Mouse (Mus musculus): Measurements from ENCODE around the gene Kcnk5. TPM values are rescaled to one million over a fixed set of nuclear protein-coding genes. Genes with fewer than 3 reads are reported as not detected.

Kcnk5 gene
- polyA plus RNA-seq, 1 experiment = 7.2 TPM

DNA sequence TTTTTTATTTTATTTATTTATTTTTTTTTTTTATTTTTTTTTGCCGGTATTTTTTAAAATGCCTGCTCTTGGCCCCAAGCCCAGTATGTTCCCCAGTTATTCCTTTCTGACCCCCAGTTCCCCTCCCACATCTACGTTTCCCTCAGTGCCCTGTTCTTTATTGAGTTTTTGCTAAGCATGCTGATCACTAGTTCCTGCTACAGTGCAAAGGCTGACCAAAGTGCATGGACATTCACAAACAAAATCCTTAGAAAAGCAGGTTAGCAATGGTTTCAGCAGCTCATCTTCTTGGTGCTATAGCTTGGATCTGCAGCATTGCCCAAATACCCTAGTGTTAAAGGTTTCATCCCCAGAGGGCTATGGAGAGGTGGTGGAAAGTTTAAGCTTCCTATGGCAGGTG, 45.4 kb upstream of the Kcnk5 start:
- TF ChIP-seq POLR2AphosphoS2 (IDR thresholded peaks at IDR 0.05; ENCODE audit: insufficient read length, low read depth) = no peak
- H3K36me3 ChIP-seq (ENCODE audit: control insufficient read depth, insufficient read depth) = no peaks in the 10 kb centered on the region
- H3K4me2 ChIP-seq (ENCODE audit: low read depth) = no peak overlapping the region
- no peak overlapping the region for H3ac ChIP-seq (ENCODE audit: control insufficient read depth, insufficient read length)
- no peaks in the 10 kb centered on the region for H3K27me3 ChIP-seq (ENCODE audit: control insufficient read depth, insufficient read depth, insufficient read length)
- no peaks in the 10 kb centered on the region for H3K79me2 ChIP-seq (ENCODE audit: control insufficient read depth, insufficient read depth)
- H3K4me3 ChIP-seq = no peak overlapping the region

DNA sequence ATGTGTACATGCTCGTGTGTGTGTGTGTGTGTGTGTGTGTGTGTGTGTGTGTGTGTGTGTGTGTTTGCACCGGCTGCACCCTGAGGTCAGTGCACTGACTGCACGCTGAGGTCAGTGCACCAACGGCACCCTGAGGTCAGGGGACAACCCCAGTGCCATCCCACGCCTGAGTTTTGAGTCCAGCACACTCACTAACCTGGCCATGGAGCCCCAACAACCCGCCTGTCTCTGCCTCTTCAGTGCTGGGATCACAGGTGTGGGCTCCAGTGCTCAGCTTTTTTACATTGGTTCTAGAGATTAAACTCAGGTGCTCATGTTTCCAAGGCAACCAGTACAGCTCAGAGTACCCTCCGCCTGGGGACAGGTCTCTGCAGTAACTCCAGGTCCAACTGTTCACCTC, 44.9 kb upstream of the Kcnk5 start:
- no peaks in the 10 kb centered on the region for H3K79me2 ChIP-seq (ENCODE audit: control insufficient read depth, insufficient read depth)
- H3K4me2 ChIP-seq (ENCODE audit: low read depth) = no peak overlapping the region
- H3K27me3 ChIP-seq (ENCODE audit: control insufficient read depth, insufficient read depth, insufficient read length) = no peaks in the 10 kb centered on the region
- H3ac ChIP-seq (ENCODE audit: control insufficient read depth, insufficient read length) = no peak overlapping the region
- TF ChIP-seq E2F4 (IDR thresholded peaks at IDR 0.05; ENCODE audit: insufficient read depth) (no peak), TCF3 (IDR thresholded peaks at IDR 0.05; ENCODE audit: insufficient read length, low read depth) (no peak), CEBPB (IDR thresholded peaks at IDR 0.05; ENCODE audit: insufficient read depth, poor library complexity, severe bottlenecking) (no peak), TCF12 (IDR thresholded peaks at IDR 0.05; ENCODE audit: insufficient read depth, poor library complexity, severe bottlenecking) (no peak), MAX (IDR thresholded peaks at IDR 0.05; ENCODE audit: low read depth) (no peak), REST (IDR thresholded peaks at IDR 0.05; ENCODE audit: insufficient read depth, insufficient read length) (no peak), MYOD1 (IDR thresholded peaks at IDR 0.05; ENCODE audit: control insufficient read depth in 1 of 3, insufficient read length in 2 of 3, low read depth in 2 of 3) (no peak)
- no peaks in the 10 kb centered on the region for H3K36me3 ChIP-seq (ENCODE audit: control insufficient read depth, insufficient read depth)
- H3K4me3 ChIP-seq = no peak overlapping the region

DNA sequence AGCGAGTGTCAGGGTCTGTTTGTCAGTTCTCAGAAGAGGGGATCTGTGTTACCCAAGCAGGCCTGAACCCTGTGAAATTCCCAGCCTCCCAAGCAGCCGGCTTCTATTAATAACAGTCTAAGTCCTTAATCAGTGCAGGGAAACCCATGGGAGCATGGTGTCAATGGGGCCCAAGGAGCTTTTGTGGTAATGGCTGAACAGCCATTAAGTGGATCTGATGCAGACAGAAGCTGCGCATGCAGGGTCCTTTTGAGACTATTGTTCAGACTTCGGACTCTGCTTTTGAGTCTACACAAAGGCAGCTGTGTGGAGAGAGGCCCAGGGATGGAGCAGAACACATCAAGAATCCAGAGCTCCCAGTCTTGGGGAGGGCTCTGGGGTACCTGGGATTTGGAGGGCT, 43.9 kb upstream of the Kcnk5 start:
- TF ChIP-seq CEBPB (IDR thresholded peaks at IDR 0.05; ENCODE audit: insufficient read depth, poor library complexity, severe bottlenecking) (no peak), REST (IDR thresholded peaks at IDR 0.05; ENCODE audit: insufficient read depth, insufficient read length) (no peak), TCF3 (IDR thresholded peaks at IDR 0.05; ENCODE audit: insufficient read length, low read depth) (no peak), USF1 (IDR thresholded peaks at IDR 0.05; ENCODE audit: low read depth) (no peak), POLR2AphosphoS2 (IDR thresholded peaks at IDR 0.05; ENCODE audit: insufficient read length, low read depth) (no peak), E2F4 (IDR thresholded peaks at IDR 0.05; ENCODE audit: insufficient read depth) (no peak), TCF12 (IDR thresholded peaks at IDR 0.05; ENCODE audit: insufficient read depth, poor library complexity, severe bottlenecking) (no peak), POLR2A (IDR thresholded peaks at IDR 0.05; ENCODE audit: insufficient read length, low read depth) (no peak), MAX (IDR thresholded peaks at IDR 0.05; ENCODE audit: low read depth) (no peak)
- no peaks in the 10 kb centered on the region for H3K36me3 ChIP-seq (ENCODE audit: control insufficient read depth, insufficient read depth)
- H3K4me3 ChIP-seq = no peak overlapping the region
- H3K27me3 ChIP-seq (ENCODE audit: control insufficient read depth, insufficient read depth, insufficient read length) = no peaks in the 10 kb centered on the region
- no peaks in the 10 kb centered on the region for H3K79me2 ChIP-seq (ENCODE audit: control insufficient read depth, insufficient read depth)
- H3ac ChIP-seq (ENCODE audit: control insufficient read depth, insufficient read length) = no peak overlapping the region
- H3K4me2 ChIP-seq (ENCODE audit: low read depth) = no peak overlapping the region

DNA sequence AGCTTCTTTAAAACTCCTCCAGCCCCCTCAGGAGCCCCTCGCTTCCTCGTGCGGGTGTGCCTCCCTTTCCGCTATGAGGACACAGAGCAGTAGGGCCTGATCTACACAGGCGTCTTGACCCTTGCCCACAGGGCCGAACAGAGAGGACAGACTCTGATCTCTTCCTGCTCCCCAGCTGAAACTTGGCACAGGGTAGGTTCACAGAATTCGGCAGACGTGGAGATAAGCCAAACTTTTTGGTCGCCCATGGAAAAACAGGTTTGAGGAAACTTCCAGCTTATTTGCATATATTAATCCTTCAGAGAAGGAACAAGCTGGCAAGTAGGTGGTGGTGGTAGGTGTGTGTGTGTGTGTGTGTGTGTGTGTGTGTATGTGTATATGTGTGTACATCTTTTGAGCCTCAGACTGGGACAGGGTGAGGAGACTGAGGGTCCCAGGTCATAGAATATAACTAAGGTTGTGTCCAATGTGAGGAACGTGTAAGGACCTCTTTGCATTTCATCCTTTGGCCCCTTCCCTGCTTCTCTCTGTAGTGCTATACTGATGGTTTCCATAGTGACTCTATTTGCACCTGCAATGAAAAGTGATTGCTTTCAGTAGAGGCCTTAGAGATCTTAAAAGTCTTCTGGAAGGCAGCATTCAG, 43.1 kb upstream of the Kcnk5 start:
- Histone ChIP-seq H3K36me3 (ENCODE audit: control insufficient read depth, insufficient read depth) (no peaks in the 10 kb centered on the region), H3ac (ENCODE audit: control insufficient read depth, insufficient read length) (no peak overlapping the region), H3K4me2 (ENCODE audit: low read depth) (no peak overlapping the region), H3K4me3 (no peak overlapping the region), H3K79me2 (ENCODE audit: control insufficient read depth, insufficient read depth) (no peaks in the 10 kb centered on the region), H3K27me3 (ENCODE audit: control insufficient read depth, insufficient read depth, insufficient read length) (no peaks in the 10 kb centered on the region)
- TF ChIP-seq POLR2A (IDR thresholded peaks at IDR 0.05; ENCODE audit: insufficient read length, low read depth) (no peak), SRF (IDR thresholded peaks at IDR 0.05; ENCODE audit: control insufficient read depth, insufficient read length, low read depth) (no peak), USF1 (IDR thresholded peaks at IDR 0.05; ENCODE audit: low read depth) (no peak), MYOD1 (IDR thresholded peaks at IDR 0.05; ENCODE audit: control insufficient read depth in 1 of 3, insufficient read length in 2 of 3, low read depth in 2 of 3) (no peak), TCF12 (IDR thresholded peaks at IDR 0.05; ENCODE audit: insufficient read depth, poor library complexity, severe bottlenecking) (no peak), MYOG (IDR thresholded peaks at IDR 0.05; ENCODE audit: control insufficient read depth in 1 of 3, insufficient read depth in 1 of 3, insufficient read length in 2 of 3, low read depth in 2 of 3) (no peak)

DNA sequence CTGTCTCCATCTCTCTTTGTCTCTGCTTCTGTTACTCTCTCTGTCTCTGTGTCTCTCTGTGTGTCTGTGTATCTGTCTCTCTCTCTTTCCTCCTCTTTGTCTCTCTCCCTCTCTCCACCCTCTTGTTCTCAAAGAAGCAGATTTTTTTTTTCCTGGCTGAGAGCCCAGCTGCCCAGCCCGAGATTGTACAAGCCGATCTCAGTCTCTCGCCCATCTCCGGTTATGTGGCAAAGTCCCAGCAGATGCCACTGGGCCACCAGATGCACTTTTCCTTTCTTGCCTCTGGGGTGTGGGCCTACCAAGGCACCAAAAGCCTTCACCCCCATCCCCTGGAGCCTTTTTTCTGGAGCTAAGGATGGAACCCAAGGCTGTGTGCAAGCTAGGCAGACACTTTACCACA, 42.6 kb upstream of the Kcnk5 start:
- Histone ChIP-seq H3K4me2 (ENCODE audit: low read depth) (no peak overlapping the region), H3K4me3 (no peak overlapping the region), H3K27me3 (ENCODE audit: control insufficient read depth, insufficient read depth, insufficient read length) (no peaks in the 10 kb centered on the region), H3ac (ENCODE audit: control insufficient read depth, insufficient read length) (no peak overlapping the region), H3K36me3 (ENCODE audit: control insufficient read depth, insufficient read depth) (no peaks in the 10 kb centered on the region), H3K79me2 (ENCODE audit: control insufficient read depth, insufficient read depth) (no peaks in the 10 kb centered on the region)
- TF ChIP-seq SRF (IDR thresholded peaks at IDR 0.05; ENCODE audit: control insufficient read depth, insufficient read length, low read depth) = no peak
- no peak for TF ChIP-seq MYOD1 (IDR thresholded peaks at IDR 0.05; ENCODE audit: control insufficient read depth in 1 of 3, insufficient read length in 2 of 3, low read depth in 2 of 3)
- TF ChIP-seq MAX (IDR thresholded peaks at IDR 0.05; ENCODE audit: low read depth) = no peak
- TF ChIP-seq E2F4 (IDR thresholded peaks at IDR 0.05; ENCODE audit: insufficient read depth) = no peak
- TF ChIP-seq TCF12 (IDR thresholded peaks at IDR 0.05; ENCODE audit: insufficient read depth, poor library complexity, severe bottlenecking) = no peak
- no peak for TF ChIP-seq TCF3 (IDR thresholded peaks at IDR 0.05; ENCODE audit: insufficient read length, low read depth)
- TF ChIP-seq POLR2AphosphoS2 (IDR thresholded peaks at IDR 0.05; ENCODE audit: insufficient read length, low read depth) = no peak
- peak in 1 of 3 experiments; percentile 23 for TF ChIP-seq MYOG (IDR thresholded peaks at IDR 0.05; ENCODE audit: control insufficient read depth in 1 of 3, insufficient read depth in 1 of 3, insufficient read length in 2 of 3, low read depth in 2 of 3)

Data from myocyte (in vitro differentiated cells).